Mouse (Mus musculus) cortical plate, adult 2 months (tissue): ENCODE data around the gene Usp3. TPM values are rescaled to one million over a fixed set of nuclear protein-coding genes. Genes with fewer than 3 reads are reported as not detected.

ENCODE experiments used
- H3K27ac ChIP-seq: fragments of 200-500 bp; 2 replicates; pipeline ENCODE4 v1.5.1; 2012; ENCODE audit warnings: low read length, control low read depth, inconsistent platforms; ENCODE audit not compliant: insufficient read depth
- H3K4me1 ChIP-seq: fragments of 200-500 bp; 2 replicates; pipeline ENCODE4 v1.6.1; 2011; ENCODE audit warnings: low read length; ENCODE audit not compliant: control insufficient read depth, insufficient read depth
- H3K4me3 ChIP-seq: fragments of 200-500 bp; 2 replicates; pipeline ENCODE4 v1.5.1; 2011; ENCODE audit warnings: mild to moderate bottlenecking, low read length, control low read depth; ENCODE audit not compliant: insufficient read depth
- CTCF ChIP-seq: fragments of 200-500 bp; IDR thresholded peaks from 2 replicates; pipeline ENCODE4 v1.5.1; 2011; ENCODE audit warnings: mild to moderate bottlenecking, control low read depth, low read length; ENCODE audit not compliant: insufficient read depth; ENCODE audit errors: extremely low read depth
- POLR2A ChIP-seq: fragments of 200-500 bp; IDR thresholded peaks from 2 replicates; pipeline ENCODE4 v1.6.1; 2011; ENCODE audit warnings: mild to moderate bottlenecking, low read length, control low read depth; ENCODE audit not compliant: insufficient read depth; ENCODE audit errors: extremely low read depth
- polyA plus RNA-seq: library from polyadenylated mRNA; depleted of rRNA; stranded (reverse); fragments of >200 nt; gene quantifications from 2 replicates; pipeline ENCODE4 v1.2.3, GENCODE M21; 2012

Usp3 gene
- polyA plus RNA-seq, 1 experiment = 26.7 TPM

- no peak overlapping the region for H3K4me3 ChIP-seq
- TF ChIP-seq CTCF (no peak), POLR2A (no peak)
- no peaks in the 10 kb centered on the region for H3K4me1 ChIP-seq
- H3K27ac ChIP-seq = no peak overlapping the region
Measured at GRCm38 (mm10) chr9:66521595-66521994, 71.3 kb downstream of the Usp3 start.

- Histone ChIP-seq H3K4me1 (no peaks in the 10 kb centered on the region), H3K27ac (no peak overlapping the region), H3K4me3 (no peak overlapping the region)
- no peak for TF ChIP-seq POLR2A
- TF ChIP-seq CTCF = no peak
Measured at GRCm38 (mm10) chr9:66520299-66520698, 72.6 kb downstream of the Usp3 start.

- Histone ChIP-seq H3K27ac (no peak overlapping the region), H3K4me1 (peaks cover 4% of the 10 kb centered on the region; the same call in 1 of the 2 replicates), H3K4me3 (no peak overlapping the region)
- no peak for TF ChIP-seq POLR2A
- TF ChIP-seq CTCF = no peak
Measured at GRCm38 (mm10) chr9:66518901-66519300, 74.0 kb downstream of the Usp3 start.

GRCm38 (mm10) chr9:66518251-66518650, 74.7 kb downstream of the Usp3 start:
- Histone ChIP-seq H3K4me3 (no peak overlapping the region), H3K4me1 (peaks cover 4% of the 10 kb centered on the region; the same call in 1 of the 2 replicates), H3K27ac (no peak overlapping the region)
- TF ChIP-seq POLR2A = no peak

- no peak for TF ChIP-seq CTCF
- TF ChIP-seq POLR2A = no peak
- no peak overlapping the region for H3K4me3 ChIP-seq
- H3K27ac ChIP-seq = no peak overlapping the region
- peaks cover 4% of the 10 kb centered on the region; the same call in 1 of the 2 replicates for H3K4me1 ChIP-seq
Measured at GRCm38 (mm10) chr9:66517746-66518145, 75.2 kb downstream of the Usp3 start.

GRCm38 (mm10) chr9:66516296-66516940, 76.5 kb downstream of the Usp3 start:
- TF ChIP-seq POLR2A = no peak
- no peak for TF ChIP-seq CTCF
- Histone ChIP-seq H3K4me3 (no peak overlapping the region), H3K4me1 (peaks cover 4% of the 10 kb centered on the region; the same call in 1 of the 2 replicates), H3K27ac (no peak overlapping the region)

- TF ChIP-seq CTCF (no peak), POLR2A (no peak)
- Histone ChIP-seq H3K4me1 (peaks cover 5% of the 10 kb centered on the region; the same call in 1 of the 2 replicates), H3K4me3 (no peak overlapping the region), H3K27ac (no peak overlapping the region)
Measured at GRCm38 (mm10) chr9:66515680-66516210, 77.2 kb downstream of the Usp3 start.

GRCm38 (mm10) chr9:66515115-66515514, 77.8 kb downstream of the Usp3 start:
- no peak for TF ChIP-seq POLR2A
- TF ChIP-seq CTCF = no peak
- Histone ChIP-seq H3K4me1 (peaks cover 5% of the 10 kb centered on the region; the same call in 1 of the 2 replicates), H3K4me3 (no peak overlapping the region), H3K27ac (no peak overlapping the region)

- Histone ChIP-seq H3K27ac (no peak within 1 kb of the TSS), H3K4me1 (peaks cover 5% of the 10 kb centered on the region; the same call in 1 of the 2 replicates), H3K4me3 (no peak within 1 kb of the TSS)
- TF ChIP-seq CTCF = peak; percentile 57
- TF ChIP-seq POLR2A = no peak
Measured at GRCm38 (mm10) chr9:66514256-66514770, 78.6 kb downstream of the Usp3 start, which contains the start of gene Fbxl22. Gene Fbxl22, minus strand, starts transcription at chr9:66514593.
